Comparison of ENCODE assay signal across 22 mouse cellular contexts in genomic region chr10:45139910-45140309, GRCm38 (mm10). TPM values are rescaled to one million over a fixed set of nuclear protein-coding genes. Genes with fewer than 3 reads are reported as not detected.
DNase-seq lines count a peak whose midpoint lies in the region; ATAC-seq and TF ChIP-seq lines count a peak whose summit lies in the region.
"Had no signal": no experiment of that assay in that cellular context is flagged by ENCODE, and none has a peak within 500 bp of the region (broad histone marks: within the 10 kb centered on the region; RNA-seq: fewer than 3 reads in every experiment).

No protein-coding gene starts in this region.

- TF ChIP-seq POLR2A in limb, embryonic 14.5 days (IDR thresholded peaks at IDR 0.05; ENCODE audit: borderline replicate concordance, extremely low read depth, insufficient read depth, insufficient read length), result no peak

- 0 out of 2 replicates have a peak overlapping the region, but pooled peaks have one; percentile 24 for H3K9ac ChIP-seq in heart, embryonic 12.5 days
- no peak overlapping the region for H3K9ac ChIP-seq in kidney, embryonic 16.5 days (replicated peaks; ENCODE audit: low read length)
- H3K9ac ChIP-seq in hindbrain, embryonic 16.5 days (ENCODE audit: low read depth, low read length), result no peak overlapping the region
- no peak overlapping the region for H3K9ac ChIP-seq in limb, embryonic 14.5 days (ENCODE audit: low read depth, low read length, severe bottlenecking)
- H3K9ac ChIP-seq: forebrain, embryonic 12.5 days had no signal

- peaks cover 4% of the 10 kb centered on the region; the same call in 1 of the 2 replicates for H3K9me3 ChIP-seq in heart, embryonic 12.5 days (replicated peaks)
- H3K9me3 ChIP-seq in kidney, embryonic 16.5 days (ENCODE audit: low read length), result 0 out of 2 replicates have a peak, but pooled peaks cover 3% of the 10 kb centered on the region
- H3K9me3 ChIP-seq in hindbrain, embryonic 16.5 days (ENCODE audit: control insufficient read depth, low read length), result no peaks in the 10 kb centered on the region
- no peaks in the 10 kb centered on the region for H3K9me3 ChIP-seq in limb, embryonic 14.5 days (ENCODE audit: control insufficient read depth, low read length)
- H3K9me3 ChIP-seq: forebrain, embryonic 12.5 days had no signal

- peaks cover 44% of the 10 kb centered on the region for H3K4me1 ChIP-seq in heart, embryonic 12.5 days (replicated peaks)
- H3K4me1 ChIP-seq in kidney, embryonic 16.5 days (ENCODE audit: insufficient read depth, low read length), result no peaks in the 10 kb centered on the region
- peaks cover 5% of the 10 kb centered on the region for H3K4me1 ChIP-seq in hindbrain, embryonic 16.5 days (ENCODE audit: control insufficient read depth, insufficient read depth, low read depth, low read length)
- peaks cover 17% of the 10 kb centered on the region for H3K4me1 ChIP-seq in limb, embryonic 14.5 days (ENCODE audit: control insufficient read depth, insufficient read depth, low read length)

- H3K4me3 ChIP-seq in heart, embryonic 12.5 days, result no peak overlapping the region
- no peak overlapping the region for H3K4me3 ChIP-seq in kidney, embryonic 16.5 days (ENCODE audit: low read length)
- no peak overlapping the region for H3K4me3 ChIP-seq in hindbrain, embryonic 16.5 days (ENCODE audit: low read length)
- no peak overlapping the region for H3K4me3 ChIP-seq in limb, embryonic 14.5 days (replicated peaks; ENCODE audit: low read length)
- H3K4me3 ChIP-seq: forebrain, embryonic 12.5 days; heart, adult 2 months had no signal

- WGBS in heart, embryonic 12.5 days, result 63% methylated on average over 4 of the region's 4 CpGs
- 49% methylated on average over 4 of the region's 4 CpGs for WGBS in kidney, embryonic 16.5 days
- WGBS in hindbrain, embryonic 16.5 days, result 47% methylated on average over 4 of the region's 4 CpGs
- 28% methylated on average over 4 of the region's 4 CpGs for WGBS in limb, embryonic 14.5 days

- H3K36me3 ChIP-seq in heart, embryonic 12.5 days, result peaks cover 10% of the 10 kb centered on the region
- 0 out of 2 replicates have a peak, but pooled peaks cover 4% of the 10 kb centered on the region for H3K36me3 ChIP-seq in kidney, embryonic 16.5 days (ENCODE audit: insufficient read depth, low read length)
- no peaks in the 10 kb centered on the region; the same call in 1 of the 2 replicates for H3K36me3 ChIP-seq in hindbrain, embryonic 16.5 days (ENCODE audit: control insufficient read depth, insufficient read depth, low read length)
- H3K36me3 ChIP-seq in limb, embryonic 14.5 days (ENCODE audit: control insufficient read depth, insufficient read depth, low read length), result no peaks in the 10 kb centered on the region
- H3K36me3 ChIP-seq: forebrain, embryonic 12.5 days had no signal

- H3K27me3 ChIP-seq in heart, embryonic 12.5 days (replicated peaks), result no peaks in the 10 kb centered on the region
- no peaks in the 10 kb centered on the region for H3K27me3 ChIP-seq in kidney, embryonic 16.5 days (ENCODE audit: insufficient read depth, low read length)
- H3K27me3 ChIP-seq in hindbrain, embryonic 16.5 days (replicated peaks; ENCODE audit: control insufficient read depth, insufficient read depth, low read length), result no peaks in the 10 kb centered on the region
- H3K27me3 ChIP-seq in limb, embryonic 14.5 days (ENCODE audit: control insufficient read depth, insufficient read depth, low read length), result no peaks in the 10 kb centered on the region
- H3K27me3 ChIP-seq: forebrain, embryonic 12.5 days had no signal

- no peak for ATAC-seq in heart, embryonic 12.5 days (ENCODE audit: insufficient number of reproducible peaks, low FRiP score)
- ATAC-seq in kidney, embryonic 16.5 days (ENCODE audit: low FRiP score, low TSS enrichment), result peak; percentile 68; the same call in 1 of the 2 replicates
- no peak for ATAC-seq in hindbrain, embryonic 16.5 days
- ATAC-seq in limb, embryonic 14.5 days (ENCODE audit: low FRiP score, low read depth), result peak; percentile 18; the same call in 1 of the 2 replicates
- ATAC-seq: intestine, postnatal 0 days; lung, postnatal 0 days had no signal

- no peak overlapping the region for H3K27ac ChIP-seq in heart, embryonic 12.5 days (ENCODE audit: poor library complexity, severe bottlenecking)
- no peak overlapping the region for H3K27ac ChIP-seq in kidney, embryonic 16.5 days (ENCODE audit: low read length)
- 0 out of 2 replicates have a peak overlapping the region, but pooled peaks have one; percentile 0 for H3K27ac ChIP-seq in hindbrain, embryonic 16.5 days (ENCODE audit: low read depth, low read length)
- H3K27ac ChIP-seq in limb, embryonic 14.5 days (replicated peaks; ENCODE audit: low read depth, low read length), result no peak overlapping the region
- H3K27ac ChIP-seq: forebrain, embryonic 12.5 days; heart, adult 2 months had no signal

- DNase-seq in heart, postnatal 14 days, result no peak
- DNase-seq in kidney, postnatal 14 days, result no peak
- no peak for DNase-seq in limb, embryonic 14.5 days (ENCODE audit: low spot score)
- no peak for DNase-seq in thymus, postnatal 10 days (ENCODE audit: low spot score in 2 of 2)
- no peak for DNase-seq in spleen, postnatal 4 days (ENCODE audit: low spot score in 2 of 2)
- DNase-seq: adrenal gland, postnatal 36 days; B cell, adult 2 months; cerebellum, adult 2 months; gastrocnemius, postnatal 14 days; heart, adult 2 months; kidney, postnatal 36 days; layer of hippocampus, adult 9-11 months; liver; thymus, postnatal 36 days had no signal

- intact Hi-C loops in heart, postnatal 14 days (cut with DNase I), result no loop called here

- H3K4me2 ChIP-seq in heart, embryonic 12.5 days, result no peak overlapping the region
- H3K4me2 ChIP-seq in kidney, embryonic 16.5 days (replicated peaks; ENCODE audit: low read depth, low read length), result no peak overlapping the region
- H3K4me2 ChIP-seq in hindbrain, embryonic 16.5 days (ENCODE audit: low read length), result no peak overlapping the region
- no peak overlapping the region; the same call in 1 of the 2 replicates for H3K4me2 ChIP-seq in limb, embryonic 14.5 days (replicated peaks; ENCODE audit: low read depth, low read length, severe bottlenecking)
- H3K4me2 ChIP-seq: forebrain, embryonic 12.5 days had no signal

RNA-seq across cellular contexts. Expression of gene Popdc3, which starts 38.0 kb away (rescaled TPM):
- polyA plus RNA-seq in heart, embryonic 12.5 days (2016; fragmentation: Nextera tagmentation; extraction: Ambion mirVana), result 22.9 and 24.9 TPM in 2 replicates
- 10 to 100 TPM; 17.9 to 18.0 TPM for total RNA-seq in heart, postnatal 14 days (2021)
- 0.31 and 0.75 TPM in 2 replicates for polyA plus RNA-seq in kidney, embryonic 16.5 days (2015; fragmentation: Nextera tagmentation; extraction: Ambion mirVana)
- 2.7 and 2.8 TPM in 2 replicates for polyA plus RNA-seq in hindbrain, embryonic 16.5 days (2015; fragmentation: Nextera tagmentation; extraction: Ambion mirVana)
- 1.6 and 1.9 TPM in 2 replicates for polyA plus RNA-seq in limb, embryonic 14.5 days (2012; rRNA removed)
- 2.0 and 2.5 TPM in 2 replicates for polyA plus RNA-seq in limb, embryonic 14.5 days (2014; fragmentation: Nextera tagmentation; extraction: Ambion mirVana)
- total RNA-seq: hematopoietic stem cell, adult 5-6 weeks; megakaryocyte progenitor cell, adult 5-6 weeks had no signal

Comparison
In these comparisons a context has a peak if more than half of its experiments do, and no peak if none do; other contexts are left out.
1. ATAC-seq: peak in kidney, embryonic 16.5 days (single experiment) and limb, embryonic 14.5 days (single experiment); none in heart, embryonic 12.5 days (single experiment) and hindbrain, embryonic 16.5 days (single experiment).